Mouse (Mus musculus): ENCODE measurements around the gene Smarcb1.

Gene Smarcb1

GRCm38 (mm10) chr10:75921026-75921725, at the start of gene Smarcb1:
Gene Smarcb1 (minus strand): TSS chr10:75921617.
- peak; percentile 93 for DNase-seq (ENCODE audit: low read depth, low spot score)

DNA sequence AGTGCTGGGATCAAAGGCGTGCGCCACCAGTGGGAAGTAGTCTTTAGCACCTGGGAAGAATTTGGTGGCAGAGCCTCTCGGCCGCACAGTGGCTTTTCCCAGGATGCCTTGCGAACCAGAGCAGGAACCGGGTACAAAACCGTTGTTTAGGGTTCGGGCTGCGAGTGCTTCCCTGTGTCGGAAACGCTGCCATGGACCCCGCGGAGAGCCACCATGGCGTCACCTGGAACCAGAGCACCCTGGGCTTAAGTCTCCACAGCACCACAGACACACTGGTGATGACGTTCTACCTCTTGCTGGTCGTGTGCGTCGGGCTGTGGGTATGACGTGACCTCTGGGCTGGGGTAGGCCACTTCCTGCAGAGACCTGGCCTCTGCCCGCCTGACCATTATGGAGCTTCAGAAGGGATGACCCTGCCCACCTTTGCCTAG, 33.0 kb upstream of the Smarcb1 start, which contains the start of gene Gm5134:
Gm5134 (plus strand) TSS at position 134 of the 431 bp plus-strand sequence.
- no peak for DNase-seq (ENCODE audit: low read depth, low spot score)

DNA sequence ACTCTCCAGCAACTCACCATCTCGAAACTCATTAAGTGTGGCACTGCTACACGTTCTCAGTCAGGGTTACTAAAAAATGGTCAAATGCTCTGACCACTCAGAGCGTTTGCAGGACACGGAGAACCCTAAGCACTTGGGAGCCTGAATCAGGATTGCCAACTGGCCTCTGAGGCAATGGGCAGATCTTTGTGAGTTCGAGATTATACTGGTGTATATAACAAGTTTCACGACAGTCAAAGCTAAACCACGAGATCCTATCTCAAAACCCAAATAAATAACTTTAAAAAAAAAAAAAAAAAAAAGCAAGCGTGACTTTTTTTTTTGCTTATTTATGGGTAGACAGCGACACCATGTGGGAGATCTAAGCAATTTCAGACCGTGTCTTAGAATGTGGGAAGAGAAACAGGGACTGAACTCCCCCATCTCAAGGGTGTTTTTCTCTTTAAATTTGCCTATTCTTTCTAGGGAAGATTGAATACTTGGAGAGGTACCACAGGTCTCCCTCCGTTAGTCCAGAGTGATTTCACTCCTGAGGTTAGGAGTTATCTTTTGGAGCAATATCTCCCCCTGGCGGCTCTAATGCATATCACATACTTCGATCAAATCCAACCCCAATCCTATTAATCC, 30.1 kb upstream of the Smarcb1 start:
- peak; percentile 53 for DNase-seq (ENCODE audit: low read depth, low spot score)

DNA sequence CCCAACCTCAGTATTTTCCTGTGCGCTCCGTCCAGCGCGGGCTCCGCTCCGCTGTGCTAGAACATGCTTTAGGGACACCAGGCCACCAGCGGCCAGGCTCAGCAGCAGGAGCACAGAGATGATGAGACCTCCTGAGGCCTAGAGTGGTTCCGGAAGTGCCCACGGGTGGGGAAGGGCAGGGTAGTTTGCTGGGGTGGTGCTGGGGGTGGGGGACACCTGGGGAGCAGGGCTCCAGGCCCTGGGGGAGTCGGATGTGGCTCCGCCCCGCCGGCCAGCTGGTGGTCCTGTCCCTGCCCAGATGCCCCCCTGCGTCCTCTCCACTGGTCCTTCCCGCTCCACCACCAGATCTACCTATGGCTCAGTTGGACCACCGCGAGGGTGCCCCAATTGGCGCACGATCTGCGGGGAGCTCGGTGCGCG, 29.4 kb upstream of the Smarcb1 start:
- DNase-seq (ENCODE audit: low read depth, low spot score): no peak

DNA sequence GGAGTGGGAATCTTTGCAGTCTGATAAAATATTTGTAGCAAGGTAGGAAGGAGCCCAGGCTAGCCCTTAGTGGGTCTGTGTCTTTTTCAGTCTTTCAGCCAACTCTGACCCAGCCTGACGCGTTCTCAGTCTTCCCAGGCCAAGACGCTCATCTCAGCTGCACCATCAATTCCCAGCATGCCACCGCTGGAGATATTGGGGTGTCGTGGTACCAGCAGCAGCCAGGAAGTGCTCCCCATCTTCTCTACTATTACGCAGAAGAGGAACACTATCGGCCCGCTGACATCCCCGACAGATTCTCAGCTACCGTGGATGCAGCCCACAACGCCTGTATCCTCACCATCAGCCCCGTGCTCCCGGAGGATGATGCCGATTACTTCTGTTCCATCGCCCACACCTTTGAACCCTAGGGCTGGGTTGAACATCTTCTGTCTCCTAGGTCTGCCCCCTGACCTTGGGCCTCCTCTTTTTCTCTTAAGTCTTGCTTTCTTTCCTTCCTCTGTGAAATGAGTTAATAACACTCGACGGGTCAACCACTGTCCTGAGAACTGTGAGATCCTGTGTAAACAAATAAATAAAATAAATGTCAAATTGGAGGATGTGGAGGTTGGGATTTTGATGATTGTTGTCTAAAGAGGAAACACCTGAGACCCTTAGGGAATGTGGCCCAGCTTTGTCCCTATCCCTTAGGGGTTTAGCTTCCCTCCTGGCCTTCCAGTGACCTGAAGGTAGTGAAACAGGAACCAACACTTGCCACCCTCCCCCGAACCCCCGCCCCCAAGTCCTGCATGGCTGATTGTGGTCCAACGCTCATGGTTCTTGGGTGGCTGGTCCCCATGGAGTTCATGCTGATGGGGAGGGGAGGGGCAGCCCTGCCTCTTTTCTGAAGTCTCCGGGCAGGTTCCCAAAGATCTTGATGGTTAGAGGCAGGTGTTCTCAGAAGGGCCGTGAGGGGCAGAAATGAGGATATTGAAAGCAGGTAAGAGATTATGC, 27.9 kb upstream of the Smarcb1 start:
- no peak for DNase-seq (ENCODE audit: low read depth, low spot score)

DNA sequence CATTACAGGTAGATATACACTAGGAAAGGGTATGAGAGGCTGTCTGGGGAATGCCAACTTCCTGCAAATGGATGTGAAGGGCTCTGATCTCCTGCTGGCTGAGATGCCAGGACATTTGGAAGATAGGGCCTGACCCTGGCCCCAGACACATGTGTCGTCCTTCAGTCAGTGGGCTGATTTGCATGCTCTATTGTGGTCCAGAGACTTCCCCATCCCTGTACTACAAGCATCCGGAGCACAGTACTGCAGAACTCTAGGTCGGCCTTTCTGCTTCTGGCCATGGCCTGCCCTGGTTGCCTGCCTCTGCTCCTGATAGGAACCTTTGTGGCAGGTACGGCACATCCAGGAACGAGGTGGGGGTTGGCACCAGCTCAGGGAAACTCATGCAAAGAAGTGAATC, 26.7 kb upstream of the Smarcb1 start:
- no peak for DNase-seq (ENCODE audit: low read depth, low spot score)

DNA sequence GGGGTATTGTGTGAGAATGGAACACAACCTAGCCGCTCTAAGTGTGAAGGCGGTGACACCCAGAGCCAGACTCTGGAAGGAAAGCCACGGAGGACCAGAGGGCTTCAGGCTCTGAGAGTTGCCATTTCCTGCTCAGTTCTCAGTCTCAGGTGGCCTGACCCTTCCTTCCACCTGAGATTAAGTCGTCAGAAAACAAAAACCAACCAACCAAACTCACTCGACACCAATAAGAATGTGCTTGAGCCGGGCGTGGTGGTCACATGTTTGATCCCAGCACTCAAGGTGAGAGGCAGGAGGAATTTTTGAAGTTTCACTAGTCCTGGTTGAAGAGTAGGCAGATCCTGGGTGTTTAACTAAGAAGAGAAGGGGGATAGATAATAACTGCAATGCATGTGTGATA, 24.5 kb upstream of the Smarcb1 start:
- no peak for DNase-seq (ENCODE audit: low read depth, low spot score)

DNA sequence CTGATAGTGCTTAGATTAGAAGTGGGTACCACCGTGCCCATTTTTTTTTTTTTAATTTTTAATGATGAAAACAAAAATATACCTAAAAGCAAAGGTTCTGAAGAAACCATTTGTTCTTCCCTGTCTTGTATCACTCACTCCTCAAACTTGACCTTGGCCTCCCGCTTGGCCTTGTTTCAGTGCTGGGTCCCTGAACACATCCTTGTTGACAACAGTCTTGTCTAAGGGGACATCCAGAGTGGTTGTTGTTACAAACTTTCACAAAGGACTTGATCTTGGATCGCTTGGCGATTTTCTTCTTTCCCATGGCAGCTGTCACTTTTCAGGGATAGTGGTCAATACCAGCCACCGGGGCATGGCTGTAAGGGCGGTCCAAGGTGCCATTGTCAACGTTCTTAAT, 23.8 kb upstream of the Smarcb1 start:
- DNase-seq (ENCODE audit: low read depth, low spot score): no peak

DNA sequence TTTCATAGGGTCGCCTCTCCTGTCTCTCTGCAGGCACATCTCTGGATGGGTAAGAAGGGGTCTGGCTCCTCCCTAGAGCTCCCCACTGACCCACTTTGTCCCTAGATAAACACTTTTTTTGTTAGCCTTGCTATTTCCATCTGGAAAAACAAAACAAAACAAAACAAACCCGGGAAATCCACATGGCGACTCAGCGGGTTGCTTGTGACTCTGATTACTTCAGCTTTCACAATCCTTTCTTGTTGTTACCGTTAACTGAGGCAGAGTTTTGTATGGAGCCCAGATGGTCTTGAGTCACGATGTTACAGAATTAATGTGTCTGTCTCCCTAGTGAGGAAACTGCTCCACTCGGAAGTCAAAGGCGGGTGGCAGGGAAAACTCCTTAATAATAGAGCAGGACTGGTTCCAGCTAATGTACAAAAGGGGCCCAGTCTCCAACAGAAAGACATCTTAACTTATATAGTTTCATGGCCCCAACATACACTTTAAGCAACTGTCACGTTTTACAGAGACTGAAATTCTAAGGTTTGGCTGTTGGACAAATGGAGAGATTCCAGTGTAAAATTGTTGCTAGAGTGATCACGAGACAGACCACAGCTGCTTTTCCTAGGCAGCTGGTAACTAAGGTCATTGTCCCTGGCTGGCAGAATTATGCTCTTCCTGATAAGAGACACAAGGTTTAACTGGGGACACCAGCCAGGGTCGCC, 22.8 kb upstream of the Smarcb1 start:
- DNase-seq (ENCODE audit: low read depth, low spot score): no peak

- no peak for DNase-seq (ENCODE audit: low read depth, low spot score)
Measured at GRCm38 (mm10) chr10:75942736-75943477, 21.5 kb upstream of the Smarcb1 start, which contains the start of gene Vpreb3. Gene Vpreb3 (plus strand): TSS chr10:75943057.

GRCm38 (mm10) chr10:75941042-75941824, 19.8 kb upstream of the Smarcb1 start:
- no peak for DNase-seq (ENCODE audit: low read depth, low spot score)

DNA sequence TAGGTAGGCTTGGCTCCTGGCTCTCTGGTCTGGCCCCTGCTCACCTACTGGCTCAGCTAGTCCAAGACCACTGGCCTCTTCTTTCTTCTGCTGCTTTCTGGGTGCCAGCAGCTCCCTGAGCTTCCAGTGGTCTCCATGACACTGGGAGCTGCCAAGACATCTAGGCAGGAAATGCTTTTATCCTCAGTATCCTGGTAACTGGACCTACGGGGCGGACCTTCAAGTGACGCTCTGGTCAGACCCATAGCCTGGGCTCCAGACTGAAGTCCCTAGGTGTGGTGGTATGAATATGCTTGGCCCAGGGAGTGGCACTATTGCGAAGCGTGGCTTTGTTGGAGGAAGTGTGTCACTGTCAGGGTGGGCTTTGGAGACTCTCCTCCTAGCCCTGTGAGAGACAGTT, 19.1 kb upstream of the Smarcb1 start, which contains the start of gene Gm867:
Gm867 (minus strand) TSS at position 153 of the 400 bp plus-strand sequence.
- DNase-seq (ENCODE audit: low read depth, low spot score): no peak

DNA sequence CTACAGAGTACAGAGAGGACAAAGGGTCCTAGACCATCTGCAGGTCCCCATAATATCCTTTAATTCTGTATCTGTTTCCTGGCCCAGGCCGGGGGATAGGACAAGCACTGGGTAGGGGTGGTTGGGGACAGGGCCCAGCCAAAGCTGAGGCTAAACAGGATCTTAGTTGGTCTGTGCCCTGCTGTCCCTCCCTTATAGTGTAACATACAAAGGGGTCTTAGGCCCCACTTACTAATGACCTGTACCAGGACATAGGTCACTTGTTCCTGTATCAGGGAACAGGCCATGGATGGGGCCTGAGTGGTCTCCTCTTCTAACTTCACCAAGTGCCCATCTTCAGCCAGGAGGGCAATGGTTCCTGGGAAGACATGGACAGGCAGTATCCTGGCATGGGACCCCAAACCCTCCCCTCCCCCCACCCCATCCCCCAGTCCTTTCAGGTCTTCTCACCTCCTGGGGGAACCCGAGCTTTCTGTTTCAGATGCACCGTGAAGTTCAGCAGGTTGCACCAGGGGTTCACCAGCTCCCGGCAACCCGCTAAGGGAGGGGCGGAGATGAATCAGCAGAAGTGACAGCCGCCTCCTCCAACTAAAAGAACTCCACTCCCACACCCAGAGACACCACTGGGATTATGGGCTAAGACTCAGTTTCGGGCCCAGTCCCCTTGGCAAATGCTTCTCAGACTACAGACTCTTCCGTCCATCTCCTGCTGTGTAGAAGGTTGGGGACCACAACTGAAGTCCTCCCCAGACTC, 18.2 kb upstream of the Smarcb1 start:
- no peak for DNase-seq (ENCODE audit: low read depth, low spot score)

DNA sequence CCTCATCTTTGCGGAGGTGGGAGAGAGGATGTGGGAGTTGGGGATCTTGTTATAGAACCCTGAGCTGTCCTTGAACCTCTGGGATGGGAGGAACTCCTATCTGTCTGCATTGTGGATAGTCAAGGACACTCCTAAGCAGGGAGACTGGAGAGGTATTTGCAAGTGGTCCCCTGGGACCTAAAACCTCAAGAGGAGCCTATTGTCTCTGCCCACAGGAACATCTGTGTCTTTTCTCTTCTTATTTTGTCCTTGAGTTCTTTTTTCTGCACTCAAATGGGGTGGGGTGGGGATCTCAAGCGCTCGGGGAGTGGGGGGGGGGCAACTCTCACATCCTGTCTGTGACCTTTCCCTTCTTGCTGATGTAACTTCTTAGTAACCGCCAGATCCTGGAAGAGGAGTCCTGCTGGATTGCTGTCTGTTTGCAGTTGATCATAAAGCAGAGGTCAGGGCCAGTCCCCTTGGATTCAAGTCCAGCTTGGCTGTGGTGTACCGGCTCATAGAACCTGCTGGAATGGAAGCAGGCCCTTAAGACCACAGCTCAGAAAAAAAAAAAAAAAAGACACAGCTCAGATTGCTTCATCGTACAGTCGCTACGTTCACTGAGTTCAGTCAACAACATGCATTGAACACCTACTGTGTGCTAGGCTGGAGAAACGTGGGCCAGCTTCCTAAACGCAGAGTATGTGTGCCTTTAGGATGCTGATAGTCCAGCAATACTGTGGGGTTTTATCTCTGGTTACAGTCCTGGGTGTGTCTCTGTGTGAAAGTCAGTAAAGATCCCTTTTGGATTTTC, 16.6 kb upstream of the Smarcb1 start:
- no peak for DNase-seq (ENCODE audit: low read depth, low spot score)

DNA sequence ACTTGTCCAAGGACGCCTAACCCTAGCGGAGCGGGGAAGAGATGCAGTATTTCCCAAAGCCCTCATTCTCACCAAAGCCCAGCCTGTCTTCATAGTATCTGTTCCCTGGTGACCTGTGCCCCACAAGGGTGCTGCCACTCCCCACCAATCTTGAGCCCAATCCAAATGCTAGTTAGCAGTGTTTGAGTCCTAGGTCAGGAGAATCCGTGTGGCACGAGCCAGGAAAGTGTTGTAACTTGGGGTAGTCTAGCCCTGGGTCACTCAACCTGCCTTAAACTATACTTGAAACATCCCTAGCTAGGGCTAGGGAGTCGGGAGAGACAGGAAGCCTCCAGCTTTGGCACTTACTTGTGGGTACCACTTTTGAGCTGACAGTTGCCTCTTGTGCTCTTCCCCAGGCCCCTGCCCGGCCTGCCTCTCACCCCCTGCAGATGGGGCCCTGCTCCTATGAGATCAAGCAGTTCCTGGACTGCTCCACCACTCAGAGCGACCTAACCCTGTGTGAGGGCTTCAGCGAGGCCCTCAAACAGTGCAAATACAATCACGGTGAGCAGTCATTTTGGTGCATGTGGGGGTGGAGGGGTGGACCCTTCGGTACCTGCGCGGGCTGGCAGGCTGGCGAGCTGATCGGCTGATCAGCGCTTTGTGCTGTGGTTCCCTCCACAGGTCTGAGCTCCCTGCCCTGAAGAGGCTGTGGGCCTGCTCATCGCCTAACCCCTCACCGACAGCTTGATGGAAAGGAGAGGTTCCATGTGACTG, 15.7 kb upstream of the Smarcb1 start:
- DNase-seq (ENCODE audit: low read depth, low spot score): no peak

GRCm38 (mm10) chr10:75935680-75936541, 14.5 kb upstream of the Smarcb1 start, which contains the start of gene Mmp11:
Gene Mmp11 (minus strand): TSS chr10:75936496.
- peak; percentile 85 for DNase-seq (ENCODE audit: low read depth, low spot score)

Measured in retina, postnatal 7 days (tissue).